Mouse (Mus musculus) c-Kit-positive CD71-negative TER-119-negative erythroid progenitor cells, embryonic 14.5 days (primary cell): Measurements from ENCODE around the gene Lhpp.

Source experiments
- DNase-seq: peaks from one replicate; pipeline ENCODE4 v3.0.0-alpha.2; 2013; ENCODE audit warnings: low read depth

Gene Lhpp

DNA sequence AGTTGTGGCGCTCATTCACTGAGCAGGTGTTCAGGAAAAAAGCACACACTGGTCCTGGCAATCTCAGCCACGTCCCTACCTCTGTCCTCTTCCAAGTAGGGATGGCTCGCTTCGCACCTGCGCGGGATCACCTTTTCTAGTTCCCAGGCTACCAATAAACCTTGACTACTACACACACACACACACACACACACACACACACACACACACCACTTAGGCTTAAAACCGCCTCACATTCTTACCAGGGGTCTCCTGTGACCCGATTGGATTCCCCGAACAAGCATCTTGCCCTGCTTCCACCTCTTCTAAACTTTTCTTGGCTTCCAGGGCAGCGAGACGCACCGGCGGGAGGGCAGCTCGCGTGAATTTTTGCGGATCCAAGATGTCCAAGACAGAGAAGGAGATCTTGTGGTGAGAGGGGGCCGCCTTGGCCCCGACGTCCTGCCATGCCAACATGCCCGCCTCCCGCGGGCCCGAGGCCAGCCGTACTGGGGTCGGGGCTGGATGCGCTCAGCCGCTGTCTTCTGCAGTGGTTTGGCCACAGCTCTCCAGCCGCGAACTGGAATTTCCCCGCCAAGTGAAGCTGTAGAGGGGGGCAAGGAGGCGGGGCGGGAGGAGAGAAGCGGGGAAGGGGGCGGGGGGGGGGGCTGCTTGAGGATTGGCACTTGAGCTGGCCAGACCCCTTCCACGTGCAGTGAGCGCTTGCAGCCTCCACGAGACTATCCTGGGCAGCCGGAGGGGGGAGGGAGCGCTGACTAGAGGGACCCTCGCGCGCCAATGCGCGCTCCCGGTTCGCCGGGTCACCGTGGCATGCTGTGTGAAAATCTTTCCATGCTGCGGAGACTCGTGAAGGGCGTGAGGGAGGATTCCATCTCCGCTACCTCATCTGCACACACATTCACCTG is 11.1 kb upstream of the Lhpp start, which contains the start of gene Nkx1-2:
TSS of gene Nkx1-2 (minus strand) at position 567 of the 905 bp plus-strand sequence.
- no peak for DNase-seq

- DNase-seq = no peak
Observed at GRCm38 (mm10) chr7:132600026-132600425, 10.4 kb upstream of the Lhpp start.

DNA sequence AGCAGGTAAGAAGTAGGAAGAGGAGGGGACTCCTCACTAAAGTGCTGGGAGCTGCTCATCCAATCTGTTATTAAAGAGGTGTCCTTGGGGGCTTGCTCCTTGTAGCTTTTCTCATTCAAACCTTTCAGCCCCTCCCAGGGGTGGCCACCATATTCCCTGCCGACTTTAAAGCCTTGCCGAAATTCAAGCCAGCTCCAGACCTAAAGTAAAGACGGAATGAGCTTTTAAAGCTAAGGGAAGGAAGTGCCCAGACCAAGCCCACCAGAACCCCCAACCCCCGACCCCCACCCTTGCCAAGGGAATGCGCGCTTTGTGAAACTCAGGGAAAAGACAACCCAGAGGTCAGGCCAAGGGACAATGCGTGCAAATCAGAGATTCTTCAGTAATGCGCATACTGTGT is 9.5 kb upstream of the Lhpp start:
- no peak for DNase-seq

DNA sequence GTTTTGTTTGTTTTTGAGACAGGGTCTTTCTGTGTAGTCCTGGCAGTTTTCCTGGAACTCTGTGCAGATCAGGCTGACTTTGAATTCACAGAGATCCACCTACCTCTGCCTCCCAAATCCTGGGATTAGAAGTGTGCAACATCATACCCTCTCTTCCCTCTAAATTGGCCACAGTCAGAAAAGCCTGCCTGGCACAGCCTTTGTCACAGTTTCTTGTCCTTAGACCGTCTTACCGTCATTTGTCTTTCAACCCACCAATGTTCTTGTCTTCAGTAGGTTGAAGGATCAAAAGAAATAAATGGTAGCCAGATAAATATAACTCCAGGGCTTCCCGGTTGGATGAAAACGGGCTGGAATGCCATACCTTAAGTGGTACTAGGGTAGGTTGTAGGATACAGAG is 5.7 kb upstream of the Lhpp start:
- DNase-seq = no peak

- no peak for DNase-seq
Observed at GRCm38 (mm10) chr7:132605689-132606088, 4.7 kb upstream of the Lhpp start.

GRCm38 (mm10) chr7:132608316-132609020 is 2.0 kb upstream of the Lhpp start:
- no peak for DNase-seq

DNA sequence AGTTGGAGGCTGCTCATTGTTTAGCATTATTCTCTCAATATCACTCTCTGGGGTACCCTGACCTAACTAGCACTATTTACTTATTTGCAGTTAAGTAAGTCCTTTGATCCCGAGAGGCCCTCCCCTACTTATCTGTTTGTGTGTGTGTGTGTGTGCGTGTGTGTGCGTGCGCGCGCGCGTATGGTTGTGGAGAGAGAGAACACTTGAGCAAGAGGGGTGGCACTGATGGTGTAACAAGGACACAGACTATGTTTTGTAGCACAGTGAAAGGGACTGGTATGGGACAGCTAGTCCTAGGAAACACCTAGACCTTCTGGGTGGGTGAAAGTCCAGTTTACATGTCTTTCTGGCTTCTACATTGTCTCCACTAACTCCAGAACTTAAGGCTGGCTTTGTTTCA is 1.1 kb downstream of the Lhpp start:
- DNase-seq = no peak

DNA sequence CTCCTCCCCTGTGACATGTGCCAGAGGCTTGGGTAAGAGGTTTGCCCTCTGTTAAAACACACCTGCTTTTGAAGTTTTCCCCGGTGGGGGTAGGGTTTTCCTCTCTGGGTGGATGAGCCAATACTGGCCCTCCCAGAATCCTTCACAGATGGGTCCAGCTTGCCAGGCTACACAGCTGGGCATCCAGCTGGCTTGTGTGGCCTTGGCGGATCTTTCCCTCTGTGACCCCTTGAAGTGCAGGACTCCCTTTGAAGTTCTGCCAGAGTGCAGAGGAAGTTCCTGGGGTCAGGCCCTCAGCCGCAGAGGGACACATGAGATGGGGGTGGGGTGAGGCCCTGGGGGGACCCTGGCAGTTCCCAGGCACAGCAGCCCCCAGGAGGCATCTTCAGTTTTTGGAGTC is 4.9 kb downstream of the Lhpp start:
- DNase-seq = no peak

DNA sequence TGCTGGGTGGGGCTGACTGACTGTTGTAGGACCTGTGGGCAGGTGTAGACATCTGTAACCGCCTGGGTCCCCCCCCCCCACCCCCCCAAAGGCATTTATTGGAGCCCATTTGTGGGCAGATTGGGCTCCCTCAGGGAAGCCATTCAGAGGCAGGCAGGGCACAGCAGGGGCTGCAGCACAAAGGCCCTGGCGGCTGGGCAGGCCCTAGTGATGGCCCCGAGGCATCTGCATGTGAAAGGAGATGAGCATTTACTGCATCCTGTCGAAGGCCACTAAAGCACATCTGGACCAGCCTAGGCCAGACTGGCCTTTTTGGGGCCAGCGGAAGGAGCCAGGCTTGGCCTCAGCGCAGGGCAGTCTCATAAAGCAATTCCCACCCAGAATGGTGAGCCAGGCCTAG is 6.0 kb downstream of the Lhpp start:
- no peak for DNase-seq

- no peak for DNase-seq
Observed at GRCm38 (mm10) chr7:132617021-132617564, 6.7 kb downstream of the Lhpp start.

DNA sequence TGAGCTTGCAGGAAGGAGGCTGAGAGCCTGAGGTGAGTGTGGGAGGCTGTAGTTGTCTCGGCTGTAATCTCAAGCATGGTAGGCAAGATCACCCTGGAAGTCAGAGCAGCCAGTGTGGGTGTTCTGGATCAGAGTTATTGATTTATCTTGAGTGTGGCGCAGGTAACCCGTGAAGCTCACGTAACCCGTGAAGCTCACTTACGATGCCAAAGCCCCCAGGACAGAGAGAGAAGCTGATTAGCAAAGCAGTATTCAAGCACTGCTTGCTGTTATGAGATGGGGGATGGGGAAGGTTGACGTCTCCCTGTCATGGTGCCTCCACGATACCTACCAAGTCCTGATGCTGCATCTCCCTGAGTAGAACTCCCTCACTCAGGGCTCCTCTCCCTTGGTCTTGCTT is 9.1 kb downstream of the Lhpp start:
- no peak for DNase-seq

- no peak for DNase-seq
Observed at GRCm38 (mm10) chr7:132619975-132620918, 9.8 kb downstream of the Lhpp start.

GRCm38 (mm10) chr7:132624161-132624560 is 13.7 kb downstream of the Lhpp start:
- no peak for DNase-seq

GRCm38 (mm10) chr7:132626174-132626573 is 15.7 kb downstream of the Lhpp start:
- no peak for DNase-seq

DNA sequence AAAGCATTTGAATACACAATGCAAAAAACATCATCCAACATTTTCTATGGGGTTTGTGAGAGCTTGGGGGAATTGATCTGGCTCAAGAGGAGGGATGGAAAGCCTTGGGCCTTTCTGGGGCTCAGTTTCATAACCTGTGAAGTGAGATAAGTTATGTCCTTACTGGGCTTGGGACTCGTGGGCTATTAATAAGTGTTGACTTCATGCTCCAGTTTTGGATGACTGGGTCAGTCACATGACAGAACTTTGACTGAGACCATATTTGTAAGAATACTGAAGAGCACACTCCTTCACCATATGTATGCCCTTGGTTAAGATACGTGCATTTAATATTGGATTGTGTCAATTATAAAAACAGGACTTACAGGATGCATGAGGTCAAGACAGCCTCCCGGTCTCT is 17.0 kb downstream of the Lhpp start:
- no peak for DNase-seq

- no peak for DNase-seq
Observed at GRCm38 (mm10) chr7:132631313-132631712, 20.9 kb downstream of the Lhpp start.

DNA sequence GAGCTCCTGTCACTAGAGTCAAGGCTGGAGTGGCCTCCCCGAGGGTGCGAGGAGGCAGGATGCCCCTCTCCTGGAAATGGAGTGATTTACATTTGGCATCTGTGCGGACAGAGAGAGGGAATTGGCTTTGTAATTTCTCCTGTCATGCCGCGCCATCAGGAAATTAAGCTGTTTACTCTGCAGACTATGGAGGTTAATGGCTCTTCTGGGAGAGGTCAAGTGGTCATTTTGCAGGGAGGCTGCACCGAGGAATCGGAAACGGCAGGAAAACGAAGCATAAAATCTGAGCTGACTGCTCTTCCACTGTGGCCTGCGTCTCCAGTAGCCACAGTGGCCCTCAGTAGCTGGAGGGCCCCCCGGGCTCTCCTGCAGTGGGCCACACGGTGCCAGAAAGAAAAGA is 26.9 kb downstream of the Lhpp start:
- DNase-seq = no peak

- DNase-seq = peak; percentile 50
Observed at GRCm38 (mm10) chr7:132638446-132639087, 28.1 kb downstream of the Lhpp start.

DNA sequence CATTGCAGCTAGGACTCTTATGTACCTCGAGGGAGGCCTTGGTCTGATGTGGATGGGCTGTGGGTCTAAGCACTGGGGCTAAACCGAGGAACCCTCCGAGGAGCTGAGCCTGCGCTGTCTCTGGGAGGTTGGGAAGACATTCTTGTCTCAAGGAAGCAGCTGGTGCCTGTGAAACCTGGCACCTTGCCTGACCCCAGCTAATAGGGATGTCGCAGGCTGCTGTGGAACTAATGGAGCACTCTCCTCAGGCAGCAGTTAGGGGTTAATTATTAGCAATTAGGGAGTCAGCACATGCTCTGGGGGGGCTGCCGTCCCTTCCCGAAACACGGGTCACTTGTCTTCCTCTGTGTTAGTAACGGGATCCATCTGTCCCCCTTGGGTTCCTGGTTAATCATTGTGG is 30.5 kb downstream of the Lhpp start:
- DNase-seq = no peak

DNA sequence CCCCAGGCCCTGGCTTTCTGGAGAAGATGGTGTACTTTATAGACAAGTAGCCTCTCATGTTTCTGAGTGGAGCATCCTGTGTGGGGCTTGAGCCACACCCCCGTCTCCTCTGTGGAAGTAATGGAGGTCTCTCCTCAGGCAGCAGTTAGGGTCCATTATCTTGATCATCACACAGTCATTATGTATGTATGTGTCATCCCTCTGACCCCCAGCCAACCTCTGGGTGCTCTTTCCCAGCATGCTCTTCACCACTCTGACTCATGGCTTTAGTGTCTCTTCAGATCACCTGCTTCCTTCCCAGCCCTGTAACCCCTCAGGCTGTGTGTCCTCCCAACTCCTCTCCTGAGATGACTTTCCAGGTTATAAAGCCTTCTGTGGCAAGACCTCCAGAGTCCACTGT is 31.2 kb downstream of the Lhpp start:
- DNase-seq = no peak

DNA sequence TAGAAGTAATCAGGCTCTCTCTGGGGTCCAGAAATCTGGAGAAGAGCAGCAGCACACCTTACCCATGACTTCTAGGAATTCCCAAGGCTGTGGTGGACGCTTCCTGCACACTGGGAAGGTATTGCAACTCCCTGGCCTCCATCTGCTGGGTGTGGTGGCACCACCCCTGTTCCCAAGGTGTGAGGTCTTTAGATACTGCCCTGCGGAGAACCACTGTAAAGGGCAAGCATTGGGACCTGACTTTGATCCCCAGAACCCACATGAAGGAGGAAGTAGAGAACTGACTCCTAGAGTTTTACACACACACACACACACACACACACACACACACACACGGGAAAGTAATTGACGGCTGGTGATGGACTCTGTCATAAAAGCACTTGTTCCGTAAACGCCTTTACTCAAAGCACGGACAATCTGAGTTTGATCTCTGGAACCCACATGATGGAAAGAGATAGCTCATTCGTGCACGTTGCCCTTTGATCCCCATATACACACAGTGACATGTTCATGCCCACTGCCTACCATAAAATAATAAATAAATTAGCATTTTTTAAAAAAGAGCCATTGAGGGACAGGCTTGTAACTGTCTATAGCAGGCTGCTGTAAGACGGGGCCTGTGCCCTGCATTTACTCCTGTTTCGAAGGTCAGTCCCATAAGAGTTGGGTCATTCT is 34.3 kb downstream of the Lhpp start:
- no peak for DNase-seq
